Mouse (Mus musculus): ENCODE measurements around the gene Sft2d1. TPM values are rescaled to one million over a fixed set of nuclear protein-coding genes. Genes with fewer than 3 reads are reported as not detected.

Sft2d1 gene
- polyA plus RNA-seq, 1 experiment from 2014 or later: 61.0 TPM

DNA sequence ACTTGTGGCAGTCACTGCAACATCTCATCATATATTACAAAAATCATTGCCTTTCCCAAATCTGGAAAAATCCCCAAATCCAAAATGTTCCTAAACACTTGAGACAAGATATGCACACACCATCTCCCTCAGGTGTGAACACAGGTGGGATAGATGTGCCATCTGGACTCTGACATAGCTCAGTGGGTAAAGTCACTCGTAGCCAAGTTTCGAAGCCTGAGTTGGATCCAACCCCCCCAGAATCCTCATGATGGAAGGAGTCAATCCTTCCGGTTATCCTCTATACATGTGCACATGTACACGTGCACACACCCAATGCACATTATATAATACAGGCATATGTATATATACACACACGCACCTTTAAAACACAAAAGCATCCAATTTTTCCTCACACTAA is 50.0 kb downstream of the Sft2d1 start:
- H3K4me2 ChIP-seq: no peak overlapping the region
- no peaks in the 10 kb centered on the region for H3K36me3 ChIP-seq (ENCODE audit: insufficient read depth)
- no peak for TF ChIP-seq CTCF (IDR thresholded peaks at IDR 0.05; ENCODE audit: low read depth)
- no peaks in the 10 kb centered on the region for H3K9me3 ChIP-seq (ENCODE audit: low read depth, low read length)
- DNase-seq (no peak), ATAC-seq (ENCODE audit: insufficient read depth) (no peak)
- H3K4me1 ChIP-seq (ENCODE audit: insufficient read depth): no peaks in the 10 kb centered on the region
- WGBS: 89% methylated on average over 5 of the region's 5 CpGs
- H3K27me3 ChIP-seq (ENCODE audit: insufficient read depth, low read length): no peaks in the 10 kb centered on the region
- no peak overlapping the region for H3K9ac ChIP-seq
- H3K27ac ChIP-seq (ENCODE audit: low read depth): no peak overlapping the region
- H3K4me3 ChIP-seq (ENCODE audit: low read depth, low read length): no peak overlapping the region

DNA sequence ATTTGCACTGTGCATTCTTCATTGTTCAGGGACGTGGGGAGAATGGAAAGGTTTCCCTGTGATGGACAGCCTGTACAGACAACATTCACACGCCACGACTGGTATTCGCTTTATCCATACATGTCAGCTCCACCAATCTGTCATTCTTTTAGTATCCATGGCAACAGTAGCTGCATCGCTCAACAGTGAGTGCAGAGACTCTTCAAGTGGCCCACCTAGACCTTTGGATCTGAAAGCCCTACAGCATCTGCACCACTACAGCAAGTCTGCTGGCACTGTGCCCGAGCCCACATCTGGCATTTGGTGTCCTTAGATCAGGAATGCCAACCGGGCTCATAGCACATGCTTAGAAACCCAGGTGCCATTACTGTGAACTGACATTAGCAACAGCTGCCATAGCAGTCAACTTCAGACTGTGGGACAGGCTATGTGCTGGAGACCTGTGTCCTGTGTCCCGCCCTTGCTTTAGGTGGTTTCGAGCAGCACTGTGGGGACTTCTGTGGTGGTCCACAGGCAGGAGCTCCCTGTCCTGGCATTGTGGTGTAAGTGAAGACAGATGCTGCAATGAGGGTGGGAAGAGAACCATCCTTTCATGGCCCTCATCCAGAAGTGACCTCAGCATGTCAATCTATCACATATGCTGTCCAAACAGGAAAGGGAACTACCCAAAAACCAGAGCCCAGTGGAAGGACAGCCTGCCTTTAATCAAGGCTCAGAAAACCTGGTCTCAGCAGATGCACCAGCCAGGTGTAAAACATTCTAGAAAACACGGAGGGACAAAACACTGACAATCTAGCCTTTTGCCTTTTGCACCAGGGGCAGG is 50.6 kb downstream of the Sft2d1 start:
- peak; percentile 38 for DNase-seq

DNA sequence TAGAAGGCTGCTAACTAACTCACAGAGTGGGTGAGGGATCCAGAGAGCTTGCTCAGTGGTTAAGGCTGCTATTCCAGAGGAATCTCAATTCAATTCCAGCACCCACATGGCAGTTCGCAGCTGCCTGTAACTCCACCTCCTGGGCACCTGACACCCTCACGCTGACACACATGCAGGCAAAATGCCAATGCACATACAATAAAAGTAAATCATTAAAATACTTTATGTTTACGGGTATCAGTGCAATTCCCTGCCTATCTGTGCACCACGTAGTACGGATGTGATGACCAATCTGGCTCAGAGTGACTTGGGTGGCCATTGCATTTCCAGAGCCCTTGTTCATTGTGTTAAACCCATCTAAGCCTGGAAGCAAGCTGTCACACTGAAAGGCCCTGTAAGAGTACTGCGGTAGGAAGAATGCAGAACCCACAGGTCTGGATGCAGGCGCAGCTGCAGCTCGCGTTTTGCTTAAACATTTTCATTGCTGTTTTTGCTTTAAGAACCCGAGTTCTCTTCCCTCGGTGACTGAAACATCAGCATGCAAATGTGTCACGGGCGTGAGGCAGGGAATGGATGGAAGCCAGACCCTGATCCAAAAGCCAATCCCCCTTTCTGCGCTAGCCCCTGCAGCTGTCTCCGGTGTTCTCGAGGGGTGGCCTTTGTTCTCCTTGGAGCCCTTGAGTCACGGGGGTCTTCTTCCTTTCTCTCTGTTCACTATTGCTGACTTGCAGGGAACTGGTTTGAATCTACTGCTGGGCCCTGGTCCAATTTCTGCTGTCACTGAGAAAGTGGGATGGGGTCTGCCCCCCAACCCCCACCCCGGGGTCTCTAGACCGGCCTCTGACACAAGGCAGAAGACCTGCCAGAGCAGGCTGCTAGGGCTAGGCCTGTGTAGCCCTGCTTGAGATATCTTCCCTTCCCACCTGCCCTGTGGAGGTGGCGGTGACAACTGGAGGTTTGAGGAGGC is 56.9 kb downstream of the Sft2d1 start:
- Histone ChIP-seq H3K27ac (ENCODE audit: low read depth) (no peak overlapping the region), H3K4me2 (no peak overlapping the region), H3K4me3 (ENCODE audit: low read depth, low read length) (no peak overlapping the region), H3K9me3 (ENCODE audit: low read depth, low read length) (no peaks in the 10 kb centered on the region), H3K27me3 (ENCODE audit: insufficient read depth, low read length) (no peaks in the 10 kb centered on the region), H3K36me3 (ENCODE audit: insufficient read depth) (no peaks in the 10 kb centered on the region), H3K9ac (no peak overlapping the region), H3K4me1 (ENCODE audit: insufficient read depth) (peaks cover 10% of the 10 kb centered on the region)
- DNase-seq (peak; percentile 17), ATAC-seq (ENCODE audit: insufficient read depth) (no peak)
- WGBS: 33% methylated on average over 20 of the region's 20 CpGs
- no peak for TF ChIP-seq CTCF (IDR thresholded peaks at IDR 0.05; ENCODE audit: low read depth)

More for the DNA sequence above, 50.6 kb downstream of the Sft2d1 start:
- Histone ChIP-seq H3K9ac (no peak overlapping the region), H3K4me1 (ENCODE audit: insufficient read depth) (no peaks in the 10 kb centered on the region), H3K4me3 (ENCODE audit: low read depth, low read length) (no peak overlapping the region), H3K36me3 (ENCODE audit: insufficient read depth) (no peaks in the 10 kb centered on the region), H3K27me3 (ENCODE audit: insufficient read depth, low read length) (no peaks in the 10 kb centered on the region), H3K27ac (ENCODE audit: low read depth) (no peak overlapping the region), H3K4me2 (no peak overlapping the region), H3K9me3 (ENCODE audit: low read depth, low read length) (no peaks in the 10 kb centered on the region)
- ATAC-seq (ENCODE audit: insufficient read depth): no peak
- WGBS: 57% methylated on average over 10 of the region's 10 CpGs
- TF ChIP-seq CTCF (IDR thresholded peaks at IDR 0.05; ENCODE audit: low read depth): no peak

DNA sequence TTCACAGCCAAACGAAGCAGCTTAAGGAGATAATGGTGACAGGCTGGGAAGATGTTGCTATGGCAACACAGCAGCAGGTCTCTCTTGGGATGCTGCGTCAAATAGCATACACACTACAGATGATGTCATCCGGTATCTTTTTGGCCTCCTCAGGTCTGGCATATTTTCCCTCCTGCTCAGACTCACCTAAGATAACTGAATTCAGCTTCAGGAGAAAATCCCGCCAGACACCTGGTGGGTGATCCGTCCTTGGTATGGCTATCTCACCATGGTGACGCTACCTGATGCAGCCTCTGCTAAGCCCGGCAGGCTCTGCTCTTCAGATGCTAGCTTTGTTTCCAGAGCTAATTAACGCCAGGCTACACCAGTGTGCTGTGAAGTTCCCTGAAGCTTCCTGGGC is 57.7 kb downstream of the Sft2d1 start:
- no peaks in the 10 kb centered on the region for H3K27me3 ChIP-seq (ENCODE audit: insufficient read depth, low read length)
- 19% methylated on average over 8 of the region's 8 CpGs for WGBS
- TF ChIP-seq CTCF (IDR thresholded peaks at IDR 0.05; ENCODE audit: low read depth): no peak
- no peak overlapping the region for H3K9ac ChIP-seq
- peaks cover 10% of the 10 kb centered on the region for H3K4me1 ChIP-seq (ENCODE audit: insufficient read depth)
- ATAC-seq (ENCODE audit: insufficient read depth) (no peak), DNase-seq (no peak)
- no peak overlapping the region for H3K4me3 ChIP-seq (ENCODE audit: low read depth, low read length)
- no peak overlapping the region for H3K4me2 ChIP-seq
- H3K9me3 ChIP-seq (ENCODE audit: low read depth, low read length): no peaks in the 10 kb centered on the region
- no peak overlapping the region for H3K27ac ChIP-seq (ENCODE audit: low read depth)
- H3K36me3 ChIP-seq (ENCODE audit: insufficient read depth): no peaks in the 10 kb centered on the region

DNA sequence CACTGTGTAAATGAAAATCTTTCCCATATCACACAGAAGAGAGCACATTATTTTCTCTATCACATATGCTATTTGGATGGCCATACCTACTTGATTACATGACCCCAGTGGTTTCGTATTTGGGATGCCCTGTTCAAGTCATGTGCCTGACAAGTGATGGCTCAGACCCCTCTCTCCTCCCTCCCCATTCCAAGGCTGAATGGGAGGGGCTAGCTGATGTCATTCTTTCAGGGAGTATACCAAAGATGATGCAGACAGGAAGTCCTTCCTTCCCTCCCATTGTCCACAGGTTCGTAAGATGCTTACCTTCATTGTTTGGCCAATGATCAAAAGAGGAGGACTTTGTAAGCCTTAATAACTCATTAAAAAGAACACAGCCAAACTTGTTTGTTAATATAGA is 58.3 kb downstream of the Sft2d1 start:
- Histone ChIP-seq H3K9ac (no peak overlapping the region), H3K36me3 (ENCODE audit: insufficient read depth) (no peaks in the 10 kb centered on the region), H3K9me3 (ENCODE audit: low read depth, low read length) (no peaks in the 10 kb centered on the region), H3K27me3 (ENCODE audit: insufficient read depth, low read length) (no peaks in the 10 kb centered on the region), H3K4me1 (ENCODE audit: insufficient read depth) (peaks cover 10% of the 10 kb centered on the region), H3K27ac (ENCODE audit: low read depth) (no peak overlapping the region), H3K4me2 (no peak overlapping the region), H3K4me3 (ENCODE audit: low read depth, low read length) (no peak overlapping the region)
- WGBS: 66% methylated on average over 2 of the region's 2 CpGs
- ATAC-seq (ENCODE audit: insufficient read depth) (no peak), DNase-seq (no peak)
- no peak for TF ChIP-seq CTCF (IDR thresholded peaks at IDR 0.05; ENCODE audit: low read depth)

DNA sequence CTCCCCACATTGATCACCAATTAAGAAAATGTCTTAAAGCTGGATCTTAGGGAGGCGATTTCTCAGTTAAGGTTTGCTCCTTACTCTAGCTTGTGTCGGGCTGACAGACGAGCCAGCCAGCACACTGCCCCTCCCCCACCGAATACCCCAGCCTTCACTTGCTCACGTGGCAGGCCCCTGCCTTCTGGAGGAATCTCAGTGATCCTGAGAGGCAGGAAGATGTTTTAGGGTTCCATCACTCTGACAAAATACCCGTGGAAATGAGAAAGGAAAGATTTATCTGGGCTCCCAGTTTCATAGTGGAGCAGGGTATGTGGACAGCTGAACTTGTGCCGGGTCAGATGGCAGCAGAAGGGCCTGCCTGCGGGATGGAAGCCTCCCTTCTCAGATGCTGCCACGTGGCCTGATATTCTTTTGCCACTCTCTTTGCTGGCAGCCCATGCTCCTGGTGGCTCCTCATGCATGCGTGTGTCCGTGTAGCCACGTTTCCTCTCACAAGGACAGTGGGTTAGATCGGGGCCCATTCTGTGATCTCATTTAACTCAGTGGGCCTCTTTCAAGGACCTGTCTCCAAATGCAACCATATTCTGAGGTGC is 59.8 kb downstream of the Sft2d1 start:
- DNase-seq (no peak), ATAC-seq (ENCODE audit: insufficient read depth) (no peak)
- H3K27me3 ChIP-seq (ENCODE audit: insufficient read depth, low read length): no peaks in the 10 kb centered on the region
- no peaks in the 10 kb centered on the region for H3K36me3 ChIP-seq (ENCODE audit: insufficient read depth)
- TF ChIP-seq CTCF (IDR thresholded peaks at IDR 0.05; ENCODE audit: low read depth): no peak
- no peaks in the 10 kb centered on the region for H3K9me3 ChIP-seq (ENCODE audit: low read depth, low read length)
- H3K9ac ChIP-seq: no peak overlapping the region
- no peak overlapping the region for H3K27ac ChIP-seq (ENCODE audit: low read depth)
- 28% methylated on average over 13 of the region's 13 CpGs for WGBS
- peaks cover 10% of the 10 kb centered on the region for H3K4me1 ChIP-seq (ENCODE audit: insufficient read depth)
- no peak overlapping the region for H3K4me3 ChIP-seq (ENCODE audit: low read depth, low read length)
- H3K4me2 ChIP-seq: no peak overlapping the region
